Mouse (Mus musculus) left cerebral cortex, adult 11 months (tissue): ENCODE data around the gene St6gal1.
"Not testable (repeated sequence)": the region's sequence is repeated elsewhere in the genome, so short reads cannot be mapped to it uniquely, and the experiment has no call there.

ENCODE experiments used
- DNase-seq: peaks from one replicate; pipeline ENCODE4 v3.0.0; 2022; ENCODE audit warnings: low spot score

The St6gal1 gene

DNA sequence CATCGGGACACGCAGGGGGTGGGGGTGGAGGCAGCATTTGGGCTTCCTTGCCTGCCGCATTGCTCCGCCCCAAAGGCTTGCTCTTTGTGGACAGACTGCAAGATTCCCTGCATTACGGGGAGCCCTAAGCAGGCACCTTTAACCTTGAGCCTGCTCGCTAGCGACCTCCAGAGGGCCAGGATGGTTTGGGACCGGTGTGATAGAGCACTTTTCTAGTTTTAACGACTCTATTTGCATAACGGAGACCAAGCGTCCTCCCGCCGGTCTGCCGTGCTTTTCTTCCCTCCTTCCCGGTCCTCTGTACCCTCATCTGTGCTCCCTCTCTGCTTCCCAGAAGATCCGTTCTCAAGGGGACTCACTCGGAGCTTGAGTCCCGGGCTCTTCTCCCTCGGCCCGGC, at the start of gene St6gal1:
Gene St6gal1, plus strand, starts transcription at position 70 of the 398 bp plus-strand sequence.
- DNase-seq = no peak

GRCm38 (mm10) chr16:23174855-23175254, 49.7 kb upstream of the St6gal1 start:
- no peak for DNase-seq

- no peak for DNase-seq
These were observed 48.6 kb upstream of the St6gal1 start for GRCm38 (mm10) chr16:23175956-23176355.

GRCm38 (mm10) chr16:23177856-23178255, 46.7 kb upstream of the St6gal1 start:
- no peak for DNase-seq

DNA sequence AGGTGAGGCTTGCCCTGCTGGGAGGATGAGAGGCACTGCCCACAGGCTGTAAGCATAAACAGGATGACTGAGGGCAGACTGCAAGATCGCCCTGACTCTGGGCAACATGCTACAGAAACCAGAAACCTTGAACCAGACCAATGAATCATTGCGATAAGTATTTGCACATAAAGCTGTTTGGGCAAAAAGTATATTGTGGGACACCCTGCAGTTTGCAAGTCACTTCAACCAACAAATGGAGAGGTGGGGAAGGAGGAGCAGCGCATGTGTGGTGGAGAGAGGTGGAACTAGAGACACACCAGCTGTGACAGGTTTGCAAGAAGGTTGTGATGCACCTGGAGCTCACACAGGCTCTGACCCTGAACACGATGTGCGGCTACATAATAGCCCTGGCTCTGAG, 45.7 kb upstream of the St6gal1 start:
- DNase-seq = no peak

DNA sequence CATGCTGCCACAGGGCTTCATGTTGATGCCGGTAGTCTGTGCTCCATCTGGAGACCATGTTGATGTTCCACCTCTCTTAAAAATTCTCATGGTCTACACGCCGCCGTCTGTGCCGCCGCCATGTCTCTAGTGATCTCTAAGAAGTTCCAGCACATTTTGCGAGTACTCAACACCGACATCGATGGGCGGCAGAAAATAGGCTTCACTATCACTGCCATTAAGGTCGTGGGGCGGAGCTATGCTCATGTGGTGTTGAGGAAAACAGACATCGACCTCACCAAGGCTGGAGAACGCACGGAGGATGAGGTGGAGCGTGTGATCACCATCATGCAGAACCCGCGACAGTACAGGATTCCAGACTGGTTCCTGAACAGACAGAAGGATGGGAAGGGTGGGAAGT, 45.1 kb upstream of the St6gal1 start:
- DNase-seq = not testable (repeated sequence)

- no peak for DNase-seq
These were observed 43.5 kb upstream of the St6gal1 start for GRCm38 (mm10) chr16:23181054-23181453.

DNA sequence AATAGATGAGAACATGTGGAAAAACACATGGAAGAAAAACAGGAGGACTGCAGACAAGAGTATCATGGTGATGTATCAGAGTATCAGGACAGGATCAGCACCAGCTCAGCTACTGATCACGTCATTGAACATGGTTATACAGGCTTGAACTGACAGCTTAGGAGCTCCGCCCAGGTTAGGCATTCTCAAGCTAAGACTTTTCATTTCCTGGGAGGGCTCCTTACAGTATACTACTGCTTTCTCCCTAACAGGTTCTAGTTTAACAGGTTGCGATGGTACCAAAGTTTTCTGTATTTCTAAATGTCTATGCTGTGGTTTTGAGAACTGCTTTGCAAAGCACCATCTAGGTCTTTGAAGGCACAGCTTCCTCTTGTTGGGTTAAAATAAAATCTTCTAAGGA, 43.1 kb upstream of the St6gal1 start:
- no peak for DNase-seq

GRCm38 (mm10) chr16:23181942-23182597, 42.5 kb upstream of the St6gal1 start:
- no peak for DNase-seq

DNA sequence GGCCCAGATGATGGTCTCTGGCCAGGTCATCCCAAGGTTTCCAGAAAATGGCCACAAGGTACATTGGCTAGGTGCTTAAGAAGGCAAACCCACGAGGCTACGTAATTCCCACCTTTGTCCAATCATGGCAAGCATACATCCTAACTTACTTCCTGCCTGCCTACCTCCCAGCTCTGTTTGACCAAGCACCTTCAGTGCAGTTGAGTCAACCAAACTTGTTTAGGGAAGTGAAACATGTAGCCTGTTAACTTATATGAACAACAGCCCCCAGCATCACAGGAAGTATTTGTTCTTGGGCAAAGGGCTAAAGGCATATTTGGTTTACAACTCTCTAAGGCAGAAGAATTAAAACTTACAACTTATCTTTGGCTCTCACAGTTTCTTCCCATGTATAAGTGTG, 38.7 kb upstream of the St6gal1 start:
- DNase-seq = no peak

DNA sequence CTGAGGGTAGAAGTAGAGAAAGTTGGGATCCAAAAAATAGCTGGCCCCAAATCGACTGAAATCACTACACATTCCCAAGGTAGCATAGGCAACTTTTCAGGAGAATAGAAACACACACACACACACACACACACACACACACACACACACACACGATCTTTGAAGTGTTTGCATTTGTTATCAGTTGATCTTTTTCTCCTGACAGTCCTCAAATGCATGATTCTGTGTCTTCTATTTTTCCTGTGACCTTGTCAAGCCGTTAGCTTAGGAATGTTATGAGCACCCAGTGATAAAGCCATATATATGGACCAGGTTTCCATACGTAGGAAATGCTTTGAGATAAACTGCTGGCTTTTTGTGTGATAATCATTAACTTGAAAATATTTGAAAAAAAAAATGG, 38.1 kb upstream of the St6gal1 start:
- no peak for DNase-seq

GRCm38 (mm10) chr16:23187983-23188382, 36.6 kb upstream of the St6gal1 start:
- DNase-seq = no peak

DNA sequence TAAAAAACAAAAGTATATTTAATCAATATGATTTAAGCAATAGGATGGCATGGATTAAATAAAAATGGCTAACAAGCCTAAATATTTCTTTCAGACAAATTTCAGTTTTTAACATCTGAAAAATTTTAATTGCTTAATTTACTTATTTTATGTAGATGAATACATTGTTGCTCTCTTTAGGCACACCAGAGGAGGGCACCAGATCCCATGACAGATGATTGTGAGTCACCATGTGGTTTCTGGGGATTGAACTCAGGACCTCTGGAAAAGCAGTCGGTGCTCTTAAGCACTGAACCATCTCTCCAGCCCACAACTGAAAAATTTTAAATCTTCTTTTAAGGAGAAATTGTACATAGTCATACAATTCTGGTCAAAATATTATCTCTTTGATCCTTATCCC, 34.9 kb upstream of the St6gal1 start:
- no peak for DNase-seq

DNA sequence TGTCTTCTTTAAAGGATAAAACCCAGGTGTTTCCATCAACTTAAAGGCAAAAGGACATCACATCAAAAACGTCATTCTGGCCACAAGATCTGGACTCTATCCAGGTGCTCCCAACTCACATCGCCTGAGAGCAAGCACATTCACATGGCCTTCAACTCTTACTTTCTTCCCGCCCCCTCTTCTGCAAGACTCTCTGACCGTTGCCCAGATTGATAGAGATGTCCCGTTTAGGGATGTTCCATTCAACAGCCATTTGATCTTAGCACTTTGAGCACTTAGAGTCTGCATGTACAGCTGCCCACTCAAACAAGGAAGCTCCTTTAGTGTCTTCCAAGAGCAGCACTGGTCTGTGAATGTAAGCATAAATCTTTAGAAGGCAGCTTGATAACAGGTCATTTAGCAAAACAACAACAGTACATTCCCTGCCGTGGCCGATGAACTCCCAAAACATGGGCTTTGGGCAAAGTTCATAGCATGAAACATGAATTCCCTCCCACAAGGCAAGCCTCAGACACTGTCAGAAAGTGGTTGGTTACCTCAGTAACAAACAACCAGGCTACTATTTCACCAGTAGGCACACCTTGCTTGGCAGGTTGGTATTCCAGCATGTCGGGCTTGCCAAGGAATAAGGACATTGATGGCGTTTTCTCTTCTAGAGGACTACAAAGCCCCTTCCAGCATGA, 32.8 kb upstream of the St6gal1 start:
- no peak for DNase-seq

DNA sequence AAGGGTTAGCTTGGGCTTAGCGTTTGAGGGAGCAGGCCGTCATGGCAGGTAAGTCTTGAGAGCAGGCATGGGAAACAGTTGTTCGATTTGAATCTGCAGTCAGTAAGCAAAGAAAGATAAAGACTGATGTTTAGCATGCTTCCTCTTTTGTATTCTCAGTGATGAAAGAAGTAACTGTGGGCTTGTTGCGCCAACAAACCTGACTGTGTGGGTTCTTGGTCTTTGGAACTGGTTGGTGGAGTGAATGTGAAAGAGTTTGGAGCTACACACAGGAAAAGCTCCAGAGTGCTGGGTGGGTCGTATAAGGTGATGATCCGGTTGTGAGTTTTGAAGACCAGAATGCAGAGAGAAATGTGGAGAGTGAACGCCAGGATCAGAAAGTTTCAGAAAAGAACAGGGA, 28.9 kb upstream of the St6gal1 start:
- DNase-seq = no peak

DNA sequence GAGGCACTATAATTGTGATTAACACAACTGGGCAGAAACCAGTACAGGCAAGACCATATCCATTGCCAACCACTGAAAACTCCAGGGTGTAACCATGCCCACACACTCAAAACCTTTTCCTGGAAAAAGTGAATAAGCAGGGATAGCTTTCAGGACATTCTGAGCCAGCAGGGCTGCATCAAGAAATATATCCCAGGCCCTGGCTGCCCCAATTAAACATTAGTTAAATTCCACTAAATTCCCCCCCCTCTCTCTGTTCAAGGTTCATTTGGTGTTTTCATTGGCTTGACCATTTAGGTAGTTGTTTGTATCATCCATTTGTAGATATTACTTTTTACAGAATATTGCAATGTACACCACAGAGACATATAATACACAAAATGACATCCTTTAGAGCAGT, 28.2 kb upstream of the St6gal1 start:
- no peak for DNase-seq

- DNase-seq = no peak
These were observed 27.7 kb upstream of the St6gal1 start for GRCm38 (mm10) chr16:23196791-23197190.

DNA sequence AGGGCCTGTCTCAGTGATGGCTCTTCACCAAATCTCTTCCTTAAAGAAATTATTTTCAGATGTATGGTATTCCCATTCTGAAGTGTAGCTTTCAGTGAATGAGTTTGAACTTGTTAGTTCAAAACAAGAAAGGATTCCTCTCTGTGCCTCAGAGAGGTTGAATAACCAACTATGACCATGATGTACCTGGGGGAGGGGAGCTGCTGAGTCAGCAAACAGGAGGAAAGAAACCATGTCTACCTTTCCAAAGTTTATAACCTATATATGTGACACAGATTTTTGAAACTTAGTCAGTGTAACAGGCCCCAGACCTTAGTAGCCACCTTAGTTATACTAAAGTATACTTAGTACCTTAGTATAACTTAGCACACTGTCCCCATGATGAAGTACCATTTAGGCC, 23.0 kb upstream of the St6gal1 start:
- no peak for DNase-seq

DNA sequence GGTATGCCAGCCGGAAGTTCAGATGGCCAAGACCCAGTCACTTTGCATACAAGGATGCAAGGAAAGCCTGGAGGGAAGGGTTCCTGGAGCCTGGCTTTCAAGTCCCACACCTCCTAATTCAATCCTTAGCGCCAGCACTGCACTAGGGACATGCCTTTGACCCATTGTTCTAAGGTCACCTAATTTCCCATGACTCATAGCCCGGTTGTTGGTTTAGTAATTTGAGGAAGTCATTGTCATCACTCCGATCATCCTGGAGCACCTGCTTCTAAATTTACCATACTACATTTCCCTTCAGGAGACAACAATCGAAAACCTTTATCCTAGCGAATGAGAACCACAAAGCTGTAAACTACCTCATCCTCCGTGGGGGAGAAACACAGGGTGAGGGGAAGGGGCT, 10.2 kb upstream of the St6gal1 start:
- no peak for DNase-seq

GRCm38 (mm10) chr16:23215241-23215900, 9.2 kb upstream of the St6gal1 start:
- DNase-seq = no peak

DNA sequence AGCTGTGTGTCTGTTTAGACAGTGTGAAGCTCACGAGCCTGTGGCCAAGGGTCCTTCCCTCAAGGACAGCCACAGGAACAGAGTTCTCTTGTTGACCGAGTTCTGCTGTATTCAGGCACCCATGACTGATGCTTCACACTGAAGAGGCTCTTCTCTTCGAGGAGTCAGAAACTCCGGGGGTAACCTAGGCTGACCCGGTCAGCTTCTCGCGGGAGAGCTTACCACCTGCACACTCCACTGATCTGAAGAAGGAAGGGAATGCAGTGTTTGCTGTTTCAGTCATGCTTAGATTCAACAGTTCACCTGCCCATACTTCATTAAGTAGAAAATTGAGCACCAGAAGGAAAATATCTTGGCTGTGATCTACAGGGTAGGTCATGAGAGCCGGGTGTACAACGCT, 8.2 kb upstream of the St6gal1 start:
- DNase-seq = no peak

DNA sequence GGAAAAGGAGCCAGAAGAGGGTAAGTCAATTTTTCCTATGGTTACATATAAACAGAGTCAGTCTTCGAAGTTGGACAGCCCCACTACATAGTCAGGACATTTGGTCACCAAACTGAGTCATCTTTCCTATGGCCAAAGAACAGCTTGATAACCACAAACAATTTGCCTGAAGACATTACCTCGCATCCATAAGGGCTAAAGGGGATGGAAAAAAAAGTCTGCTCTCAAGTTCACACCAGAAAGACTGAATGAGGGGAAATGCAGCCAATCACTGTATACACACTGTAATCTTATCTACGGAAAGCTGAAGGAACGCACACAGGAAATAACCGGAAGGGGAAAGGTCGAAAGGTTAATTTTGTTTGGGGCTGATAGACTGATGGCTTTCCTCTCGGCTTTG, 6.2 kb upstream of the St6gal1 start:
- DNase-seq = no peak

DNA sequence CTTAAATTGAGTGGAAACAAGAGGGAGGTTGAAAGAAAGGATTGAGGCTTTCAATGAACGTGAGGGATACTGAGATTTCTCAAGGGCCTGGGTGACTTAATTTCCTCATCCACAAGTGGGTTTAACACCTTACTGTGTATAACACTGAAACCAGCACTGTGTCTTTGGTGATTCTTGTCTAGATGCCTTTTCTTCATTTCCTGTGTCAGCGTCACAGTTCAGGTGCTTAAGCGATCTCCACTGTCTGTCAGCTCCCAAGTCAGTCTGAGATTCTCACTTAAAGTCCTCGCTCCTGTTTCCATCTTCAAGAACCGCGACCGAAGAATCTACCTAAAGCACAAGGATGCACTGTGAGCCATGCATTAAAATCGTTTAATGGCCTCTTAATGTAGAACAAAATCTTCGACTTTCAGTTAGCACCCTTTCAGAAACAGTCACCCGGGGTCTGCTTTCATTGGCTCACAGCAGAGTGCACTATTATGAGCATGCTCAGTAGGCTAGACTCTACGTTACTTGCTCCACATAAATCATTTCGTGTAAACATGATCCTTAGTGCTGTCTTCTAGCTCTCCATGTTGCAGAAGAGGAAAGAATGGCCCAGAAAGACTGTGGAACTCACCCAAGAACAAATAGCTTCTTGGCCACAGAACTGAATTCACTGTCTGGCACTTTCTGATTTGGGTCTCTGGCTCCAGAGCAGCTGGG, 1.2 kb upstream of the St6gal1 start:
- no peak for DNase-seq
